Mouse (Mus musculus) heart, embryonic 15.5 days (tissue): ENCODE results near the gene Srgap3. TPM values are rescaled to one million over a fixed set of nuclear protein-coding genes. Genes with fewer than 3 reads are reported as not detected.

Experiments used
- ATAC-seq: fragments of 200-750 bp; cut with Nextera tagmentation; replicated peaks from 2 replicates; pipeline ENCODE4 v1.8.0; 2017; ENCODE audit warnings: low read depth, moderate TSS enrichment; ENCODE audit not compliant: insufficient number of reproducible peaks, insufficient read depth, low FRiP score
- H3K27ac ChIP-seq: fragments of 300-500 bp; sonication (generic); 2 replicates; pipeline ENCODE4 v1.5.1; 2015; ENCODE audit warnings: mild to moderate bottlenecking, inconsistent platforms
- H3K27me3 ChIP-seq: fragments of 300-500 bp; sonication (generic); 2 replicates; pipeline ENCODE4 v1.6.1; 2015; ENCODE audit warnings: inconsistent platforms
- H3K36me3 ChIP-seq: fragments of 300-500 bp; sonication (generic); 2 replicates; pipeline ENCODE4 v1.6.1; 2015; ENCODE audit warnings: mild to moderate bottlenecking, inconsistent platforms
- H3K4me1 ChIP-seq: fragments of 300-500 bp; sonication (generic); replicated peaks from 2 replicates; pipeline ENCODE4 v1.6.1; 2015; ENCODE audit warnings: inconsistent platforms
- H3K4me2 ChIP-seq: fragments of 300-500 bp; sonication (generic); 2 replicates; pipeline ENCODE4 v1.6.1; 2015; ENCODE audit warnings: inconsistent platforms, mild to moderate bottlenecking, moderate library complexity
- H3K4me3 ChIP-seq: fragments of 300-500 bp; sonication (generic); 2 replicates; pipeline ENCODE4 v1.5.1; 2015; ENCODE audit warnings: mild to moderate bottlenecking, inconsistent platforms
- H3K9ac ChIP-seq: fragments of 300-500 bp; sonication (generic); 2 replicates; pipeline ENCODE4 v1.6.1; 2015; ENCODE audit warnings: mild to moderate bottlenecking, inconsistent platforms
- H3K9me3 ChIP-seq: fragments of 300-500 bp; sonication (generic); replicated peaks from 2 replicates; pipeline ENCODE4 v1.6.1; 2016; ENCODE audit warnings: inconsistent platforms
- WGBS: fragments of 180-500 bp; shearing (Covaris S2); methylation state at CpG from one replicate; pipeline ENCODE4 v1.1.7; 2015; ENCODE audit warnings: mixed read lengths; 5-methylcytosine and 5-hydroxymethylcytosine counted together
- polyA plus RNA-seq: library from polyadenylated mRNA; unstranded; fragments of >200 nt; fragmentation: Nextera tagmentation; extraction: Ambion mirVana; gene quantifications from 2 replicates; pipeline ENCODE4 v1.2.1, GENCODE M21; 2015

Gene Srgap3
- polyA plus RNA-seq, 1 experiment from 2014 or later: 1.0 TPM

- peaks cover 7% of the 10 kb centered on the region for H3K4me1 ChIP-seq
- no peak overlapping the region for H3K9ac ChIP-seq
- H3K4me2 ChIP-seq: no peak overlapping the region
- ATAC-seq: no peak
- H3K4me3 ChIP-seq: no peak overlapping the region
- no peak overlapping the region for H3K27ac ChIP-seq
- no peaks in the 10 kb centered on the region for H3K36me3 ChIP-seq
- H3K27me3 ChIP-seq: peaks cover 4% of the 10 kb centered on the region; the same call in 1 of the 2 replicates
- H3K9me3 ChIP-seq: no peaks in the 10 kb centered on the region
- 0% methylated on average over 1 of the region's 1 CpGs for WGBS
Measured at GRCm38 (mm10) chr6:112700392-112700791, 246.7 kb downstream of the Srgap3 start.

- no peaks in the 10 kb centered on the region for H3K36me3 ChIP-seq
- no peak overlapping the region for H3K4me3 ChIP-seq
- peaks cover 4% of the 10 kb centered on the region; the same call in 1 of the 2 replicates for H3K27me3 ChIP-seq
- H3K4me1 ChIP-seq: peaks cover 7% of the 10 kb centered on the region
- H3K9me3 ChIP-seq: no peaks in the 10 kb centered on the region
- no peak overlapping the region for H3K4me2 ChIP-seq
- H3K9ac ChIP-seq: no peak overlapping the region
- WGBS: 46% methylated on average over 1 of the region's 1 CpGs
- no peak overlapping the region for H3K27ac ChIP-seq
- ATAC-seq: no peak
Measured at GRCm38 (mm10) chr6:112699115-112699514, 248.0 kb downstream of the Srgap3 start.

- under 1% methylated on average over 77 of the region's 77 CpGs for WGBS
- peak; percentile 91 for ATAC-seq
- H3K9me3 ChIP-seq: no peaks in the 10 kb centered on the region
Measured at GRCm38 (mm10) chr6:112696056-112696950, 250.8 kb downstream of the Srgap3 start, which contains the start of gene Rad18. Rad18 (minus strand) TSS chr6:112696686.

GRCm38 (mm10) chr6:112694492-112694891, 252.6 kb downstream of the Srgap3 start:
- H3K4me2 ChIP-seq: no peak overlapping the region

More at GRCm38 (mm10) chr6:112696056-112696950, 250.8 kb downstream of the Srgap3 start, which contains the start of gene Rad18:
- no peaks in the 10 kb centered on the region for H3K36me3 ChIP-seq
- peaks cover 7% of the 10 kb centered on the region for H3K4me1 ChIP-seq
- H3K9ac ChIP-seq: peak within 1 kb of the TSS; percentile 70
- H3K4me2 ChIP-seq: peak within 1 kb of the TSS; percentile 85
- H3K27me3 ChIP-seq: peaks cover 4% of the 10 kb centered on the region; the same call in 1 of the 2 replicates
- H3K27ac ChIP-seq: peak within 1 kb of the TSS; percentile 64
- H3K4me3 ChIP-seq: peak within 1 kb of the TSS; percentile 82

GRCm38 (mm10) chr6:112691523-112691922, 255.5 kb downstream of the Srgap3 start:
- 97% methylated on average over 1 of the region's 1 CpGs for WGBS
- H3K36me3 ChIP-seq: 0 out of 2 replicates have a peak, but pooled peaks cover 2% of the 10 kb centered on the region
- H3K9ac ChIP-seq: no peak overlapping the region
- H3K9me3 ChIP-seq: no peaks in the 10 kb centered on the region
- ATAC-seq: no peak
- no peak overlapping the region for H3K4me2 ChIP-seq
- H3K4me1 ChIP-seq: peaks cover 7% of the 10 kb centered on the region
- H3K27ac ChIP-seq: no peak overlapping the region
- no peaks in the 10 kb centered on the region for H3K27me3 ChIP-seq
- H3K4me3 ChIP-seq: no peak overlapping the region

More at GRCm38 (mm10) chr6:112694492-112694891, 252.6 kb downstream of the Srgap3 start:
- no peak overlapping the region for H3K9ac ChIP-seq
- no peak for ATAC-seq
- WGBS: 86% methylated on average over 5 of the region's 5 CpGs
- peaks cover 7% of the 10 kb centered on the region for H3K4me1 ChIP-seq
- no peaks in the 10 kb centered on the region for H3K9me3 ChIP-seq
- H3K4me3 ChIP-seq: no peak overlapping the region
- H3K27me3 ChIP-seq: peaks cover 4% of the 10 kb centered on the region; the same call in 1 of the 2 replicates
- 0 out of 2 replicates have a peak, but pooled peaks cover 2% of the 10 kb centered on the region for H3K36me3 ChIP-seq
- no peak overlapping the region for H3K27ac ChIP-seq

- 89% methylated on average over 3 of the region's 3 CpGs for WGBS
- Histone ChIP-seq H3K4me2 (no peak overlapping the region), H3K4me1 (no peaks in the 10 kb centered on the region), H3K27me3 (no peaks in the 10 kb centered on the region), H3K36me3 (0 out of 2 replicates have a peak, but pooled peaks cover 2% of the 10 kb centered on the region), H3K4me3 (no peak overlapping the region), H3K9me3 (no peaks in the 10 kb centered on the region), H3K9ac (no peak overlapping the region), H3K27ac (no peak overlapping the region)
- no peak for ATAC-seq
Measured at GRCm38 (mm10) chr6:112688033-112688432, 259.0 kb downstream of the Srgap3 start.

GRCm38 (mm10) chr6:112686485-112686884, 260.6 kb downstream of the Srgap3 start:
- no peak overlapping the region for H3K4me2 ChIP-seq
- 61% methylated on average over 7 of the region's 7 CpGs for WGBS
- no peak for ATAC-seq

GRCm38 (mm10) chr6:112684065-112684464, 263.0 kb downstream of the Srgap3 start:
- Histone ChIP-seq H3K9ac (no peak overlapping the region), H3K9me3 (no peaks in the 10 kb centered on the region), H3K27me3 (no peaks in the 10 kb centered on the region), H3K4me1 (no peaks in the 10 kb centered on the region), H3K4me3 (no peak overlapping the region), H3K27ac (no peak overlapping the region), H3K4me2 (no peak overlapping the region), H3K36me3 (peaks cover 6% of the 10 kb centered on the region; the same call in 1 of the 2 replicates)
- ATAC-seq: no peak
- WGBS: 79% methylated on average over 2 of the region's 2 CpGs

More at GRCm38 (mm10) chr6:112686485-112686884, 260.6 kb downstream of the Srgap3 start:
- Histone ChIP-seq H3K4me3 (no peak overlapping the region), H3K36me3 (0 out of 2 replicates have a peak, but pooled peaks cover 2% of the 10 kb centered on the region), H3K27ac (no peak overlapping the region), H3K9me3 (no peaks in the 10 kb centered on the region), H3K4me1 (no peaks in the 10 kb centered on the region), H3K9ac (no peak overlapping the region), H3K27me3 (no peaks in the 10 kb centered on the region)

Other genes with a start within 250 kb of the Srgap3 start
- 32.4 and 37.8 TPM in 2 replicates for gene Thumpd3, start 99.0 kb upstream of the Srgap3 start, polyA plus RNA-seq
- 42.6 and 53.4 TPM in 2 replicates for gene Setd5, start 130.1 kb upstream of the Srgap3 start, polyA plus RNA-seq
- 0.35 and 0.81 TPM in 2 replicates for gene Lhfpl4, start 248.1 kb upstream of the Srgap3 start, polyA plus RNA-seq